ENCODE assay signal across 8 mouse cellular contexts in the genomic region with DNA sequence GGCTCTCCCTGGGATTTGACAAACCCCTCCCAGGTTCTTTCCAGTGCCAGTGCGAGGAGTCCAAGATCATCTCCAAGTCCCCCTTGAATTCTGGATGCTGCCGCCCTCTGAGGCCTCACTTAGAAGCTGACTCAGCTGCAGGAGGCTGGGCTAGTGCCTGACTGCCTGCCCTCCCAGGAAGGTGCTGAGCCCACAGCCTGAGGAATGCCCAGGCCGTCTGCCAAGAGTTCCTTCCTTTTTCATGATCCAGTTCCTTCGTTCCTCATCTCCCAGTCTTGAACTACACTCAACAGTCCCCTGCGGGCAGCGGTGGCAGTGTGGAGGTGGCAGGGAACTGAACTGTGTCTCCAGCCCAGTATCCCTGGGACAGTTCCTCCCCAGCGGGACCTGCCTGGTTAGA. TPM values are rescaled to one million over a fixed set of nuclear protein-coding genes. Genes with fewer than 3 reads are reported as not detected.
A peak's percentile ranks its signal among the peaks of the same experiment; 100 is the strongest.
DNase-seq lines count a peak whose midpoint lies in the region; ATAC-seq and TF ChIP-seq lines count a peak whose summit lies in the region.

No protein-coding gene starts in this region.

- H3K27ac ChIP-seq in midbrain, postnatal 0 days (ENCODE audit: low read depth, low read length) = no peak overlapping the region
- H3K27ac ChIP-seq in midbrain, embryonic 11.5 days (ENCODE audit: low read depth, low read length) = no peak overlapping the region
- H3K27ac ChIP-seq in heart, embryonic 10.5 days = peak overlapping the region; percentile 23; the same call in 1 of the 2 replicates
- no peak overlapping the region for H3K27ac ChIP-seq in limb, embryonic 12.5 days
- 0 out of 2 replicates have a peak overlapping the region, but pooled peaks have one; percentile 25 for H3K27ac ChIP-seq in stomach, postnatal 0 days (replicated peaks)

- no peak for TF ChIP-seq EP300 in stomach, postnatal 0 days (optimal IDR thresholded peaks at IDR 0.05)

- no peak for TF ChIP-seq CTCF in midbrain, postnatal 0 days (IDR thresholded peaks at IDR 0.05)
- TF ChIP-seq CTCF in stomach, postnatal 0 days (IDR thresholded peaks at IDR 0.05; ENCODE audit: low read depth) = peak; percentile 4; the same call in 1 of the 2 replicates

- H3K4me3 ChIP-seq in midbrain, postnatal 0 days (ENCODE audit: low read depth, low read length) = no peak overlapping the region
- H3K4me3 ChIP-seq in midbrain, embryonic 11.5 days (ENCODE audit: low read depth, low read length) = no peak overlapping the region
- H3K4me3 ChIP-seq in heart, embryonic 10.5 days = no peak overlapping the region
- no peak overlapping the region for H3K4me3 ChIP-seq in limb, embryonic 12.5 days (replicated peaks)
- no peak overlapping the region for H3K4me3 ChIP-seq in stomach, postnatal 0 days (ENCODE audit: low read depth, low read length)

- 0 out of 2 replicates have a peak, but pooled peaks cover 4% of the 10 kb centered on the region for H3K4me1 ChIP-seq in midbrain, postnatal 0 days (ENCODE audit: insufficient read depth, low read length)
- peaks cover 15% of the 10 kb centered on the region for H3K4me1 ChIP-seq in midbrain, embryonic 11.5 days (ENCODE audit: control insufficient read depth, insufficient read depth, low read length)
- H3K4me1 ChIP-seq in heart, embryonic 10.5 days = peaks cover 23% of the 10 kb centered on the region
- H3K4me1 ChIP-seq in limb, embryonic 12.5 days (replicated peaks) = peaks cover 16% of the 10 kb centered on the region
- 0 out of 2 replicates have a peak, but pooled peaks cover 2% of the 10 kb centered on the region for H3K4me1 ChIP-seq in stomach, postnatal 0 days (replicated peaks; ENCODE audit: control insufficient read depth, insufficient read depth)

- ATAC-seq in midbrain, postnatal 0 days (ENCODE audit: low FRiP score) = no peak
- ATAC-seq in midbrain, embryonic 11.5 days (ENCODE audit: low FRiP score) = no peak
- 0 out of 2 replicates have a peak, but pooled peaks have one; percentile 2 for ATAC-seq in limb, embryonic 12.5 days (ENCODE audit: insufficient number of reproducible peaks, insufficient read depth, low FRiP score, low TSS enrichment, low read depth)
- no peak; the same call in 1 of the 2 replicates for ATAC-seq in stomach, postnatal 0 days (ENCODE audit: low FRiP score, low TSS enrichment)

- H3K4me2 ChIP-seq in midbrain, postnatal 0 days (ENCODE audit: low read depth, low read length, poor library complexity, severe bottlenecking) = no peak overlapping the region
- no peak overlapping the region for H3K4me2 ChIP-seq in midbrain, embryonic 11.5 days
- no peak overlapping the region for H3K4me2 ChIP-seq in limb, embryonic 12.5 days
- no peak overlapping the region for H3K4me2 ChIP-seq in stomach, postnatal 0 days (replicated peaks; ENCODE audit: low read depth)

- H3K9me3 ChIP-seq in midbrain, postnatal 0 days (ENCODE audit: low read length) = no peaks in the 10 kb centered on the region
- no peaks in the 10 kb centered on the region for H3K9me3 ChIP-seq in midbrain, embryonic 11.5 days (ENCODE audit: control insufficient read depth, low read length)
- no peaks in the 10 kb centered on the region for H3K9me3 ChIP-seq in heart, embryonic 10.5 days
- no peaks in the 10 kb centered on the region for H3K9me3 ChIP-seq in limb, embryonic 12.5 days
- H3K9me3 ChIP-seq in stomach, postnatal 0 days (ENCODE audit: control insufficient read depth, low read length) = no peaks in the 10 kb centered on the region

- peak; percentile 21 for DNase-seq in midbrain, postnatal 0 days (ENCODE audit: low spot score)
- DNase-seq in midbrain, embryonic 11.5 days (ENCODE audit: low spot score, missing footprints) = no peak
- DNase-seq in cerebellum, adult 9-10 months = peak; percentile 42
- DNase-seq in heart, embryonic 10.5 days (ENCODE audit: low spot score) = peak; percentile 79
- DNase-seq in stomach, postnatal 0 days (ENCODE audit: low spot score) = peak; percentile 56
- no peak for DNase-seq in spleen, adult 12 weeks (ENCODE audit: low spot score)
- DNase-seq in spleen, postnatal 4 days (ENCODE audit: low spot score in 2 of 2) = no peak

- no peaks in the 10 kb centered on the region for H3K36me3 ChIP-seq in midbrain, postnatal 0 days (ENCODE audit: insufficient read depth, low read length)
- H3K36me3 ChIP-seq in midbrain, embryonic 11.5 days (ENCODE audit: control insufficient read depth, insufficient read depth, low read length) = no peaks in the 10 kb centered on the region
- H3K36me3 ChIP-seq in heart, embryonic 10.5 days = no peaks in the 10 kb centered on the region
- H3K36me3 ChIP-seq in limb, embryonic 12.5 days = no peaks in the 10 kb centered on the region
- H3K36me3 ChIP-seq in stomach, postnatal 0 days (ENCODE audit: control insufficient read depth, insufficient read depth, low read length) = no peaks in the 10 kb centered on the region

- H3K27me3 ChIP-seq in midbrain, postnatal 0 days (ENCODE audit: insufficient read depth, low read length) = no peaks in the 10 kb centered on the region; the same call in 1 of the 2 replicates
- no peaks in the 10 kb centered on the region for H3K27me3 ChIP-seq in midbrain, embryonic 11.5 days (ENCODE audit: control insufficient read depth, insufficient read depth, low read length)
- no peaks in the 10 kb centered on the region for H3K27me3 ChIP-seq in heart, embryonic 10.5 days (ENCODE audit: insufficient read depth, poor library complexity, severe bottlenecking)
- H3K27me3 ChIP-seq in limb, embryonic 12.5 days = no peaks in the 10 kb centered on the region
- no peaks in the 10 kb centered on the region for H3K27me3 ChIP-seq in stomach, postnatal 0 days (ENCODE audit: control insufficient read depth, insufficient read depth, low read length)

- whole genome bisulfite sequencing in midbrain, postnatal 0 days = 66% methylated on average over 7 of the region's 7 CpGs
- 68% methylated on average over 7 of the region's 7 CpGs for WGBS in midbrain, embryonic 11.5 days
- WGBS in heart, embryonic 10.5 days = 61% methylated on average over 7 of the region's 7 CpGs
- 72% methylated on average over 7 of the region's 7 CpGs for WGBS in limb, embryonic 12.5 days
- 42% methylated on average over 7 of the region's 7 CpGs for WGBS in stomach, postnatal 0 days

- H3K9ac ChIP-seq in midbrain, postnatal 0 days (replicated peaks; ENCODE audit: low read length, poor library complexity, severe bottlenecking) = no peak overlapping the region
- no peak overlapping the region for H3K9ac ChIP-seq in midbrain, embryonic 11.5 days (ENCODE audit: low read length)
- H3K9ac ChIP-seq in limb, embryonic 12.5 days (replicated peaks) = no peak overlapping the region
- no peak overlapping the region for H3K9ac ChIP-seq in stomach, postnatal 0 days (ENCODE audit: low read length)

RNA-seq across cellular contexts. Expression of a gene that starts 30.4 kb away (rescaled TPM):
- 38.7 and 60.3 TPM in 2 replicates for total RNA-seq in midbrain, postnatal 0 days (2014; rRNA removed)
- 52.2 and 58.4 TPM in 2 replicates for polyA plus RNA-seq in midbrain, postnatal 0 days (2015; fragmentation: Nextera tagmentation; extraction: Ambion mirVana)
- 119 and 131 TPM in 2 replicates for polyA plus RNA-seq in midbrain, embryonic 11.5 days (2014; fragmentation: Nextera tagmentation; extraction: Ambion mirVana)
- polyA plus RNA-seq in heart, embryonic 10.5 days (2016; fragmentation: Nextera tagmentation; extraction: Ambion mirVana) = 78.4 and 85.9 TPM in 2 replicates
- 139 and 144 TPM in 2 replicates for polyA plus RNA-seq in limb, embryonic 12.5 days (2016; fragmentation: Nextera tagmentation; extraction: Ambion mirVana)
- 51.4 and 54.3 TPM in 2 replicates for polyA plus RNA-seq in stomach, postnatal 0 days (2015; fragmentation: Nextera tagmentation; extraction: Ambion mirVana)

Comparison
In these comparisons a context has a peak if more than half of its experiments do, and no peak if none do; other contexts are left out.
1. DNase-seq: peak in midbrain, postnatal 0 days (single experiment), cerebellum, adult 9-10 months (single experiment), heart, embryonic 10.5 days (single experiment) and stomach, postnatal 0 days (single experiment); none in midbrain, embryonic 11.5 days (single experiment), spleen, adult 12 weeks (single experiment) and spleen, postnatal 4 days (0 of 2).
2. H3K27ac ChIP-seq: peak in heart, embryonic 10.5 days (single experiment) and stomach, postnatal 0 days (single experiment); none in midbrain, postnatal 0 days (single experiment), midbrain, embryonic 11.5 days (single experiment) and limb, embryonic 12.5 days (single experiment).